Mouse (Mus musculus): ENCODE measurements around the gene Galns. TPM values are rescaled to one million over a fixed set of nuclear protein-coding genes. Genes with fewer than 3 reads are reported as not detected.

The Galns gene
- 17.1 and 18.8 TPM in 2 replicates for polyA plus RNA-seq (2015; fragmentation: Nextera tagmentation; extraction: Ambion mirVana)

GRCm38 (mm10) chr8:122611295-122612133 is at the start of gene Galns, which contains the start of gene Trappc2l:
Gene Galns (minus strand): TSS chr8:122611463.
Gene Trappc2l (plus strand): TSS chr8:122611640.
- Histone ChIP-seq H3K4me3 (replicated peaks) (peak within 1 kb of the TSS; percentile 60), H3K27ac (peak within 1 kb of the TSS; percentile 86), H3K27me3 (replicated peaks) (no peaks in the 10 kb centered on the region), H3K9me3 (no peaks in the 10 kb centered on the region), H3K9ac (peak within 1 kb of the TSS; percentile 72), H3K36me3 (peaks cover 2% of the 10 kb centered on the region; the same call in 1 of the 2 replicates), H3K4me1 (replicated peaks) (peaks cover 21% of the 10 kb centered on the region), H3K4me2 (replicated peaks) (peak within 1 kb of the TSS; percentile 83)
- WGBS = under 1% methylated on average over 47 of the region's 57 CpGs
- peak; percentile 98 for ATAC-seq

DNA sequence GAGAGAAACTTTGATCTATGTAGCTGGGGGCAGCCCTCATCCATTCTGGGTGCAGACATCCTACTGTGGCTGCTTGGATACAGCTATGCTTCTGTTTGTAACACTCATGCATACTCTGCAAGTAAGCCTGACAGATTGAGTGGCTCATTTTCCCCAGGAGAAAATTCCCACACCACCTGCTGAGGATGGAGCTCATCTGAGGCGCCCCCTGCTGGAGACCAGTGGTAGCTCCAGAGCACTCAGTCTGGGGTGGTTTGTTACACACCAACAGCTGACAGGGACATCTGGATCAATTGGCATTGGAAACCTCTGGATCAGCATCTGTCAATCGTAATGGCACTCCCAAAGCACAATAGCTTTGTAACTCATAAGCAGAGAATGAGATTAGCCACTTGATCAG is 48.8 kb upstream of the Galns start:
- no peak for ATAC-seq
- no peak overlapping the region for H3K9ac ChIP-seq
- H3K4me3 ChIP-seq (replicated peaks) = no peak overlapping the region
- H3K27ac ChIP-seq = no peak overlapping the region
- no peak overlapping the region for H3K4me2 ChIP-seq (replicated peaks)
- H3K27me3 ChIP-seq (replicated peaks) = no peaks in the 10 kb centered on the region
- H3K36me3 ChIP-seq = no peaks in the 10 kb centered on the region
- 74% methylated on average over 2 of the region's 2 CpGs for WGBS
- peaks cover 38% of the 10 kb centered on the region for H3K4me1 ChIP-seq (replicated peaks)
- H3K9me3 ChIP-seq = no peaks in the 10 kb centered on the region

- no peaks in the 10 kb centered on the region for H3K36me3 ChIP-seq
- H3K27me3 ChIP-seq (replicated peaks) = no peaks in the 10 kb centered on the region
- no peak overlapping the region for H3K4me3 ChIP-seq (replicated peaks)
- no peak overlapping the region for H3K4me2 ChIP-seq (replicated peaks)
- no peak overlapping the region for H3K9ac ChIP-seq
- peaks cover 36% of the 10 kb centered on the region for H3K4me1 ChIP-seq (replicated peaks)
- 67% methylated on average over 9 of the region's 9 CpGs for WGBS
- H3K9me3 ChIP-seq = no peaks in the 10 kb centered on the region
- H3K27ac ChIP-seq = no peak overlapping the region
- ATAC-seq = no peak
Observed at GRCm38 (mm10) chr8:122658807-122659160, 47.5 kb upstream of the Galns start.

DNA sequence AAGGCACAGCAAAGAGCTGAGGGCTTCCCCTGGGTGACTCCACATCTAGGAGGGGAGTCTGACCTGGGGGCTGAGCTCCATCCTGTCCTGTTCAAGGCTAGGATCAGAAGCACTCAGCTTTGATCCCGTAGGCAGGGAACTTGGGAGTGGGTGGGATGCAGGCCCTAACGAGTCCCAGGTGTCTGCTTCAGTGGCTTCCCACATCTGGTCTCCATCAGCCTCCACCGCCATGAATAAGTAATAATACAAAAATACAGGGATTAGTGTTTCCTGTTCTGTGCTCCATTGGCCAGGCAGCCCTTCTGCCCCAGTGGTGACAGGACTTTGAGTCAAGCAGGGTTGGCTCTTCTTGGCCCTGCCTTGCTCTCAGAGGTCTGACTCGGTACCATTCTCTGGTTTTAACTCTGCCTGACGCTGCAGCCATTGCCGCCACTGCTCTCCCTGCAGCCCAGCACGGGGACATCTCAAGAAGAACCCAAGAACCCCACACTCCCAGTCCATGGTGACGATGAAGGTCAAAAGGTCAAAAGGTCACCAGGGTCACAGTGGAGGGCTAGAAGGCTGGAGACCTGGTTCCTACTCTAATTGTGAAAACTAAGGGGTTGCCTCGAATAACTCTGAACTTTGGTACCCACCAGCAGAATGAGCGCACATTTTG is 47.0 kb upstream of the Galns start:
- no peak for ATAC-seq
- no peak overlapping the region for H3K4me2 ChIP-seq (replicated peaks)
- no peaks in the 10 kb centered on the region for H3K36me3 ChIP-seq
- H3K27me3 ChIP-seq (replicated peaks) = no peaks in the 10 kb centered on the region
- H3K27ac ChIP-seq = peak overlapping the region; percentile 20; the same call in 1 of the 2 replicates
- H3K4me1 ChIP-seq (replicated peaks) = peaks cover 38% of the 10 kb centered on the region
- WGBS = 57% methylated on average over 10 of the region's 10 CpGs
- H3K9ac ChIP-seq = no peak overlapping the region
- no peak overlapping the region for H3K4me3 ChIP-seq (replicated peaks)
- H3K9me3 ChIP-seq = no peaks in the 10 kb centered on the region

GRCm38 (mm10) chr8:122656056-122656999 is 45.1 kb upstream of the Galns start:
- Histone ChIP-seq H3K4me1 (replicated peaks) (peaks cover 50% of the 10 kb centered on the region), H3K4me2 (replicated peaks) (no peak overlapping the region), H3K9me3 (no peaks in the 10 kb centered on the region), H3K36me3 (no peaks in the 10 kb centered on the region), H3K27ac (no peak overlapping the region), H3K27me3 (replicated peaks) (no peaks in the 10 kb centered on the region), H3K4me3 (replicated peaks) (no peak overlapping the region), H3K9ac (no peak overlapping the region)
- no peak for ATAC-seq
- 73% methylated on average over 13 of the region's 13 CpGs for WGBS

- Histone ChIP-seq H3K9me3 (no peaks in the 10 kb centered on the region), H3K36me3 (no peaks in the 10 kb centered on the region), H3K27ac (no peak overlapping the region), H3K4me3 (replicated peaks) (no peak overlapping the region), H3K4me2 (replicated peaks) (0 out of 2 replicates have a peak overlapping the region, but pooled peaks have one; percentile 1), H3K4me1 (replicated peaks) (peaks cover 42% of the 10 kb centered on the region), H3K27me3 (replicated peaks) (no peaks in the 10 kb centered on the region), H3K9ac (no peak overlapping the region)
- WGBS = 35% methylated on average over 7 of the region's 7 CpGs
- ATAC-seq = peak; percentile 62; the same call in 1 of the 2 replicates
Observed at GRCm38 (mm10) chr8:122654768-122655167, 43.5 kb upstream of the Galns start.

DNA sequence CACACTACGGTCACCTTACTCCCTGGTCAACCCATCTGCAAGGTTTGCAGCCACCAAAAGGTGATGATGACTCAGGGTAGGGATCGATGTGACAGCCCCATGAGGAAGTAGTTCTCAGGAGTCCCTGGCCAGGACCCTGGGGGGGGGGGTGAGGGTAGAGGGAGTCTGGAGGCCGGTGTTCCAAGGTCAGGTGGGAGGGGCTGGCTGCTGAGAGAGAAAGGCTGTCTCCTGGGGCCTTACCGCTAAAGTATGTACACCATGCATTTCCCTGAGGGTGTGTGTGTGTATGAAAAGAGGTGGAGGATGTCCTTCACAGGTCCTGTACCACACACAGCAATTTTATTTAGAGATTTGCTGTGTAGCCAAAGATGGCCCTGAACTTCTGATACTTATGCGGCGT is 41.4 kb upstream of the Galns start:
- H3K9ac ChIP-seq = no peak overlapping the region
- peak; percentile 66 for ATAC-seq
- no peak overlapping the region for H3K4me3 ChIP-seq (replicated peaks)
- no peak overlapping the region for H3K4me2 ChIP-seq (replicated peaks)
- H3K27ac ChIP-seq = no peak overlapping the region
- H3K27me3 ChIP-seq (replicated peaks) = no peaks in the 10 kb centered on the region
- whole genome bisulfite sequencing = 53% methylated on average over 6 of the region's 6 CpGs
- H3K9me3 ChIP-seq = no peaks in the 10 kb centered on the region
- H3K36me3 ChIP-seq = no peaks in the 10 kb centered on the region
- H3K4me1 ChIP-seq (replicated peaks) = peaks cover 35% of the 10 kb centered on the region

DNA sequence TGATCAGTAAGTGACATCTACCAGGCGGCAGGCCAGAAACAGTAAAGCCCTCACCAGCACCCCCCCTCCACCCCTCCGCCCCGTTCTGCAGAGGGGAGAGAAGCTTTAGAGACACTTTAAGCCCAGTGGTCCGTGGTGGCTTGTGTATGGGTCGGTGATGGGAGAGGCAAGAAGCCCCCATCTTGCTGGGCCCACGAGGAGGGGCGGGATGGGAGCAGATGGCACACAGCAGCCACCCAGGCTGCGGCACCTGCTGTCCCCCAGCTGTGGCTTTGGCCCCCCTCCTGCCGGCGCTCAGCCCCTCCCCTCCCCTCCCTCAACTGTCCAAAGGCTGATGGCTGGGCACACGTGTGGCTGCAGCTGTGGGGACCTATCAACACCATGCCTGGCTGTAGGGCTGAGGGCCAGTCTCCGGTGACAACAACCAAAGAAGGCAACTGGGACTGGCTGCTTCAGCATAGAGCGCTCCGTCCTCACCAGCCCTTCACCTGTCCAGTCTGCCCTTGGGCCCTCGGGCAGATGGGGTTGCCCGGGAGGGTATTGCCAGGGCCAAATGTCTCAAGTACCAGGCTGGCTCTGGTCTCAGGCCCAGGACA is 40.2 kb upstream of the Galns start:
- Histone ChIP-seq H3K27ac (no peak overlapping the region), H3K27me3 (replicated peaks) (no peaks in the 10 kb centered on the region), H3K9ac (no peak overlapping the region), H3K4me2 (replicated peaks) (no peak overlapping the region), H3K36me3 (no peaks in the 10 kb centered on the region), H3K9me3 (no peaks in the 10 kb centered on the region), H3K4me1 (replicated peaks) (peaks cover 35% of the 10 kb centered on the region), H3K4me3 (replicated peaks) (no peak overlapping the region)
- 78% methylated on average over 16 of the region's 16 CpGs for WGBS
- no peak for ATAC-seq

- H3K9ac ChIP-seq = no peak overlapping the region
- WGBS = 67% methylated on average over 15 of the region's 15 CpGs
- H3K36me3 ChIP-seq = no peaks in the 10 kb centered on the region
- H3K4me3 ChIP-seq (replicated peaks) = no peak overlapping the region
- ATAC-seq = no peak
- no peak overlapping the region for H3K4me2 ChIP-seq (replicated peaks)
- H3K4me1 ChIP-seq (replicated peaks) = peaks cover 17% of the 10 kb centered on the region
- H3K27ac ChIP-seq = no peak overlapping the region
- no peaks in the 10 kb centered on the region for H3K9me3 ChIP-seq
- H3K27me3 ChIP-seq (replicated peaks) = no peaks in the 10 kb centered on the region
Observed at GRCm38 (mm10) chr8:122648192-122648970, 37.1 kb upstream of the Galns start.

GRCm38 (mm10) chr8:122646337-122646736 is 35.1 kb upstream of the Galns start:
- no peaks in the 10 kb centered on the region for H3K36me3 ChIP-seq
- peaks cover 9% of the 10 kb centered on the region for H3K4me1 ChIP-seq (replicated peaks)
- no peak overlapping the region for H3K9ac ChIP-seq
- no peak overlapping the region for H3K4me2 ChIP-seq (replicated peaks)
- no peak overlapping the region for H3K27ac ChIP-seq
- no peak for ATAC-seq
- no peak overlapping the region for H3K4me3 ChIP-seq (replicated peaks)
- H3K9me3 ChIP-seq = no peaks in the 10 kb centered on the region
- 88% methylated on average over 16 of the region's 16 CpGs for WGBS
- H3K27me3 ChIP-seq (replicated peaks) = no peaks in the 10 kb centered on the region

Data from intestine, embryonic 15.5 days (tissue).